Mouse (Mus musculus): Measurements from ENCODE around the gene Tunar. TPM values are rescaled to one million over a fixed set of nuclear protein-coding genes. Genes with fewer than 3 reads are reported as not detected.

Tunar gene
- polyA plus RNA-seq, 1 experiment from 2014 or later, result 0.68 TPM

DNA sequence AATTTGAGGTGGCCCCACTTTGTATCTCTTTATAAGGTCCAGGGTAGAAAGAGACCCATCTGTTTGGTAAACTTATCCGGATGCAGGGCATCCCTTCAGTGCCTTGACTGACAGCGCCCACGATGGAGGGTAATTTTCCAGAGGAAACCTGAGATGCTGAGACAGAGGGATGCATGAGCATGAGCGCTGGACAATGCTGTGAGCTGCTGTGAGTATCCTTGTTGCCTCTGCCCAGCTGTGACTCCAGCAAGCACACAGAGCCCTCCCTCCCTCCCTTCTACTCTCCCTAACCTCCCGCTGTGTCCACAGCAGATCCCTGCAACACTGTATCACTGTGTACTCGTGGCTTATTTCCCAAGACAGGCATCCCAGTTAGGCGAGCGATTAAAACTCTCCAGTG lies 40.9 kb downstream of the Tunar start:
- no peak overlapping the region for H3K4me3 ChIP-seq (ENCODE audit: low read depth, low read length)
- no peak overlapping the region for H3K4me2 ChIP-seq
- H3K4me1 ChIP-seq (ENCODE audit: control insufficient read depth, insufficient read depth, low read length), result no peaks in the 10 kb centered on the region
- no peak overlapping the region for H3K9ac ChIP-seq (ENCODE audit: low read length)
- ATAC-seq (ENCODE audit: low FRiP score), result no peak
- no peaks in the 10 kb centered on the region for H3K27me3 ChIP-seq (ENCODE audit: control insufficient read depth, insufficient read depth, low read length)
- no peaks in the 10 kb centered on the region for H3K36me3 ChIP-seq (ENCODE audit: control insufficient read depth, insufficient read depth, low read length)
- WGBS, result 74% methylated on average over 8 of the region's 8 CpGs
- DNase-seq (ENCODE audit: low spot score, missing footprints), result no peak
- no peaks in the 10 kb centered on the region for H3K9me3 ChIP-seq (ENCODE audit: control insufficient read depth, low read length)
- H3K27ac ChIP-seq (ENCODE audit: low read depth, low read length), result no peak overlapping the region

DNA sequence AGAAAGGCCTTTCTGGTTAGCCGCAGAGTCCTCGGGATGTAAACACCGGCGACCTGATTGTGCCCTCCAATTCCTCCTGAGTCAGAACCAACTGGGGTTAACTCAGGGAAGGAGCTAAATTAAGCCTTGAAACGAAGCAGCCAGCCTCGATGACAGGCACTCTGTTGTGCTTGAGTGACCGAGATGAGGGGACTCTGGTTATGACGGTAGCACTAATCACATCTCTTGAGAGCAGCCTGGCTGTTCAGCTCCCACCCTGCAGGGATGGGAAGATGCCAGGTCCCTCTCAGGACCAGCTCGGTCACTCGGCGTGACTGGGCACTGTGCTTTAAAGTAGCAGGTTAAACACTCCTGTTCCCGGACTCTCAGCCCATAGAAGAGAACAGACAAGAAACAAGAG lies 43.3 kb downstream of the Tunar start:
- Histone ChIP-seq H3K27ac (ENCODE audit: low read depth, low read length) (no peak overlapping the region), H3K9ac (ENCODE audit: low read length) (no peak overlapping the region), H3K36me3 (ENCODE audit: control insufficient read depth, insufficient read depth, low read length) (no peaks in the 10 kb centered on the region), H3K4me2 (no peak overlapping the region), H3K27me3 (ENCODE audit: control insufficient read depth, insufficient read depth, low read length) (no peaks in the 10 kb centered on the region), H3K4me3 (ENCODE audit: low read depth, low read length) (no peak overlapping the region), H3K9me3 (ENCODE audit: control insufficient read depth, low read length) (no peaks in the 10 kb centered on the region), H3K4me1 (ENCODE audit: control insufficient read depth, insufficient read depth, low read length) (no peaks in the 10 kb centered on the region)
- DNase-seq (ENCODE audit: low spot score, missing footprints) (no peak), ATAC-seq (ENCODE audit: low FRiP score) (no peak)
- WGBS, result 70% methylated on average over 12 of the region's 12 CpGs

DNA sequence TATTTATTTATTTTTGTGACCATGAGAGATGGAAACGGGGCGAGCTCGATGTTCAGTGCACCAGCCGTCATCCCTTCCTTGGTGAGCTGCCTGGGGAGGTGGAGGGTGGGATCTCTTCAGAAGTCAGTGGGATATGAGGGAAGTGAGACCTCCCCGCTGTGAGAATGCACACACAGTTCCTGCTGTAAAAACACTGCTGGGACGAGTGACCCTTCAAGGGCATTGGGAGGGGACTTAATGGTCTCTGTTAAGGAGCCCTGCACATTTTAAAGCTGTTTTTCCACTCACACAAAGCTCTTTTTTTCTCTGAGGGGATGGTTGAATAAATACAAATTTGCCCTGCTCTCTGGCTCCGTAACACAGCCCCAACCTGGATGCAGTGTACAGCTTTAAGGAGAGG lies 49.1 kb downstream of the Tunar start:
- H3K27me3 ChIP-seq (ENCODE audit: control insufficient read depth, insufficient read depth, low read length), result no peaks in the 10 kb centered on the region
- H3K9ac ChIP-seq (ENCODE audit: low read length), result no peak overlapping the region
- DNase-seq (ENCODE audit: low spot score, missing footprints) (no peak), ATAC-seq (ENCODE audit: low FRiP score) (no peak)
- H3K4me2 ChIP-seq, result no peak overlapping the region
- no peak overlapping the region for H3K27ac ChIP-seq (ENCODE audit: low read depth, low read length)
- H3K4me1 ChIP-seq (ENCODE audit: control insufficient read depth, insufficient read depth, low read length), result no peaks in the 10 kb centered on the region
- H3K9me3 ChIP-seq (ENCODE audit: control insufficient read depth, low read length), result no peaks in the 10 kb centered on the region
- H3K36me3 ChIP-seq (ENCODE audit: control insufficient read depth, insufficient read depth, low read length), result no peaks in the 10 kb centered on the region
- H3K4me3 ChIP-seq (ENCODE audit: low read depth, low read length), result no peak overlapping the region
- 68% methylated on average over 7 of the region's 7 CpGs for WGBS

DNA sequence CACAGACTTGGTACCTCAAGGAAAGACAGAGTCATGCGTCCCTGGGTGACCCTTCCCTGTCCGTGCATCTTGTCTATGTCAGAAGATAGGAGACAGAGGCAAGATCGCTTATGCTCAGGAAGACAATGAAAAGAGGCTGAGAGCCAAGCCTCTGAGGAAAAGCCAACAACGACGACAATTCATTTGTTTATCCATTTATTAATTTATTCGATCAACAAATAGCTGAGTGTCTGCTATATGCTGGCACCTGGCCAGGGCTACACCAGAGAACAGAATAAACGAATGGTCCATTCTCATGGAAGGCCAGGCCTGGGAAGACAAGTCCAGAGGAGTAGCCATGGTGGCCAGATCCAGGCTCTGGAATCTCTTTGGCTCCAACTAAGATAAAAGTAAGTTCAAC lies 61.0 kb downstream of the Tunar start:
- WGBS, result 89% methylated on average over 7 of the region's 7 CpGs
- no peak for ATAC-seq (ENCODE audit: low FRiP score)

DNA sequence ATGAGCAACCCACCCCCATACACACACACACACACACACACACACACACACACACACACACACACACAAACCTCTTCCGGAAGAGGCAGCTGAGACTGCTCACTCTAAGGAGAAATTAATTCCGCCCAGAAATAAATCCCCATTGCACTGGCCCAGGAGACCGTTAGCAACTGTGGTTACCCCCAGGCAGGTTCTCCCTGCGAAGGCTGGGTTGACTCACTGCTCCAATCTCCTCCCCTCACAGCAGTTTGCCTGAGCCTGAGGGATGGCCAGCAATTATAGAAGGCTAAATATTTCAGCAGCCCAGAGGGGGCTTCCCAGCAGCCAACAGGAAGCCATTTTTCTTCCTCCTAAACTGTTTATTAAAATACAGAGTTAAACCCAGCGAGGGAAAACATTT lies 64.5 kb downstream of the Tunar start:
- ATAC-seq (ENCODE audit: low FRiP score), result no peak
- no peaks in the 10 kb centered on the region for H3K36me3 ChIP-seq (ENCODE audit: control insufficient read depth, insufficient read depth, low read length)
- WGBS, result 49% methylated on average over 5 of the region's 5 CpGs
- DNase-seq (ENCODE audit: low spot score, missing footprints), result no peak
- no peak overlapping the region for H3K4me3 ChIP-seq (ENCODE audit: low read depth, low read length)
- H3K9ac ChIP-seq (ENCODE audit: low read length), result no peak overlapping the region
- H3K27ac ChIP-seq (ENCODE audit: low read depth, low read length), result no peak overlapping the region
- H3K27me3 ChIP-seq (ENCODE audit: control insufficient read depth, insufficient read depth, low read length), result no peaks in the 10 kb centered on the region
- H3K4me1 ChIP-seq (ENCODE audit: control insufficient read depth, insufficient read depth, low read length), result no peaks in the 10 kb centered on the region
- no peak overlapping the region for H3K4me2 ChIP-seq
- H3K9me3 ChIP-seq (ENCODE audit: control insufficient read depth, low read length), result no peaks in the 10 kb centered on the region; the same call in 1 of the 2 replicates

More for the DNA sequence above, 61.0 kb downstream of the Tunar start:
- H3K27ac ChIP-seq (ENCODE audit: low read depth, low read length), result no peak overlapping the region
- no peaks in the 10 kb centered on the region for H3K27me3 ChIP-seq (ENCODE audit: control insufficient read depth, insufficient read depth, low read length)
- no peaks in the 10 kb centered on the region for H3K4me1 ChIP-seq (ENCODE audit: control insufficient read depth, insufficient read depth, low read length)
- no peak for DNase-seq (ENCODE audit: low spot score, missing footprints)
- no peak overlapping the region for H3K9ac ChIP-seq (ENCODE audit: low read length)
- no peaks in the 10 kb centered on the region; the same call in 1 of the 2 replicates for H3K9me3 ChIP-seq (ENCODE audit: control insufficient read depth, low read length)
- no peaks in the 10 kb centered on the region for H3K36me3 ChIP-seq (ENCODE audit: control insufficient read depth, insufficient read depth, low read length)
- H3K4me2 ChIP-seq, result no peak overlapping the region
- no peak overlapping the region for H3K4me3 ChIP-seq (ENCODE audit: low read depth, low read length)

DNA sequence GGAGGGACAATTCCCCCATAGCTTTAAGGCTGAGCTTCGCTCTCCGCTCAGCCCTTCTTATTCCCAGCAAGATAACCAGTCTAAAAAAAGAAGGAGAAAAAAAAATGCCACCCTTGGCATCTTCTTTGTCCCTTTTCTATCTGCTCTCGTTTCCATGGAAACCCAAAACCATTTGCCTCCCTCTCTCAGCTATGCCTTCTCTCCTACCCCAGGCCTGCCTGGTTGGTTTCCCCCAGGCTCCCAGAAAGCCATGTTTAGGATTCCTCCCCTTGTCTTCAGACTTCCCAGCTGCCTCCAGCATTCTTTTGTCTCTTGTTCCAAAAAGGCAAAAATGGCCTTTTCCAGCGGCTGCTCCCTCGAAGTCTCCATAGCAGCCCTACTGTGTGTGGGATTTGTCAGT lies 70.1 kb downstream of the Tunar start:
- no peaks in the 10 kb centered on the region for H3K27me3 ChIP-seq (ENCODE audit: control insufficient read depth, insufficient read depth, low read length)
- no peak overlapping the region for H3K4me3 ChIP-seq (ENCODE audit: low read depth, low read length)
- H3K4me1 ChIP-seq (ENCODE audit: control insufficient read depth, insufficient read depth, low read length), result no peaks in the 10 kb centered on the region
- H3K9ac ChIP-seq (ENCODE audit: low read length), result no peak overlapping the region
- no peak for DNase-seq (ENCODE audit: low spot score, missing footprints)
- H3K9me3 ChIP-seq (ENCODE audit: control insufficient read depth, low read length), result no peaks in the 10 kb centered on the region; the same call in 1 of the 2 replicates
- no peak for ATAC-seq (ENCODE audit: low FRiP score)
- WGBS, result 58% methylated on average over 5 of the region's 5 CpGs
- H3K36me3 ChIP-seq (ENCODE audit: control insufficient read depth, insufficient read depth, low read length), result no peaks in the 10 kb centered on the region
- no peak overlapping the region for H3K27ac ChIP-seq (ENCODE audit: low read depth, low read length)
- no peak overlapping the region for H3K4me2 ChIP-seq

DNA sequence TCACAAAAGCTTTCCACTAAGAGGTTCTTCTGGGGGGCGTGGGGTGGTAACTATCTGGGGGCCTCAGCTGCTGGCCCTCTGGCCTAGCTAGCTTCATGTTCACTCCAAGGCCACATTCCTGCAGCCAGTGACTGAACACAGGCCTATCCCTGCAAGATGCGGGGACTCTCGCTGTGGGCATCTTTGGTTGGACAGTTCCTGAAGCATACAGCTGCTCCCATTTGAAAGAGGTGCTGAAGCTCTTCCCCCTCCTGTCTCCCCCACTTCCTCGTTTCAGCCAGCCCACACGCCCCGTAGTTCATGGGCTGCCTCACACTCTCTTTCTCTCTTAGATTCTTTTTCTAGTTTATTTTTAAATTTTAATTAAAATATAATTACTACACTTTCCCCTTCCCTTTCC lies 72.3 kb downstream of the Tunar start:
- 81% methylated on average over 6 of the region's 6 CpGs for WGBS
- no peaks in the 10 kb centered on the region for H3K4me1 ChIP-seq (ENCODE audit: control insufficient read depth, insufficient read depth, low read length)

DNA sequence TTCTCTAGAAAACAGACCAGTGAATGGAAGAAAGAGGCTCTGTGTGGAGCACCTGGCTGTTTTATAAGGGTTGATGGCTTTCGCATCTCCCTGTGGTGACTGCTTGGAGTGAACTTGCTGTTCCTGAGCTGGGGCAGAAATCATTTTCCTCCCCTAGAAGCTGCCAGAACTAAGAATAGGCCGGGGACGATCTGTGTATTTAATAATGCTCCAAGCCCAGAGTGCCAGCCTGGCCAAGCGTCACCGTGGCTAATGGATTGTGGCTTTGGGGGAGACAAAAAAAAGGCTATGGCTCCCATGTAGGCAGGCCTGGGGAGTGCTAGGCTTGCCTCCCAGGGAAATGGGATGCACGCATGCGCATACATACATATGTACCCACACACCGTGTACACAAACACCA lies 80.2 kb downstream of the Tunar start:
- no peak overlapping the region for H3K27ac ChIP-seq (ENCODE audit: low read depth, low read length)
- no peaks in the 10 kb centered on the region for H3K9me3 ChIP-seq (ENCODE audit: control insufficient read depth, low read length)
- H3K27me3 ChIP-seq (ENCODE audit: control insufficient read depth, insufficient read depth, low read length), result no peaks in the 10 kb centered on the region
- H3K36me3 ChIP-seq (ENCODE audit: control insufficient read depth, insufficient read depth, low read length), result no peaks in the 10 kb centered on the region
- H3K9ac ChIP-seq (ENCODE audit: low read length), result no peak overlapping the region
- H3K4me2 ChIP-seq, result no peak overlapping the region
- WGBS, result 81% methylated on average over 8 of the region's 8 CpGs
- ATAC-seq (ENCODE audit: low FRiP score) (no peak), DNase-seq (ENCODE audit: low spot score, missing footprints) (peak; percentile 19)
- H3K4me1 ChIP-seq (ENCODE audit: control insufficient read depth, insufficient read depth, low read length), result no peaks in the 10 kb centered on the region
- H3K4me3 ChIP-seq (ENCODE audit: low read depth, low read length), result no peak overlapping the region

More for the DNA sequence above, 72.3 kb downstream of the Tunar start:
- DNase-seq (ENCODE audit: low spot score, missing footprints), result peak; percentile 73
- Histone ChIP-seq H3K27ac (ENCODE audit: low read depth, low read length) (no peak overlapping the region), H3K4me3 (ENCODE audit: low read depth, low read length) (no peak overlapping the region), H3K27me3 (ENCODE audit: control insufficient read depth, insufficient read depth, low read length) (no peaks in the 10 kb centered on the region), H3K36me3 (ENCODE audit: control insufficient read depth, insufficient read depth, low read length) (no peaks in the 10 kb centered on the region), H3K9me3 (ENCODE audit: control insufficient read depth, low read length) (no peaks in the 10 kb centered on the region), H3K9ac (ENCODE audit: low read length) (no peak overlapping the region), H3K4me2 (no peak overlapping the region)
- no peak for ATAC-seq (ENCODE audit: low FRiP score)

DNA sequence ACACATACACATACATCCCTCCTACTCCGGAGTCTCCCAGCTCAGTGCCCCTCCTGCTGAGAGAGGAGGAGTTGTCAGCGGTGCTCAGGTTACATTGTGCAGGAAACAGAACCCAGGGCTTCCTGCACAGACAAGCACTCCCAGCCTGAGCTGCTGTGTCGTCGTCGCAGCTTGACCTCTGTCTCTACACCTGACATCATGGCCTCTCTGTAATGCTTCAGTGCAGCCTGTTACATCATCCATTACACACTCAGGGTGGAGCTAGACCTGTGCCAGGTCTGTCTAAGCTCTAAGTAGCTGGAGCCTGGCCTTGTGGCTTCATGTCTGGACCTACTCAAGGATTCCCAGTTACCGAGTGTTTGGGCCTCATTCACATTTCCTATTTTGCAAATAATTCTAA lies 86.8 kb downstream of the Tunar start:
- H3K4me2 ChIP-seq, result no peak overlapping the region
- no peak overlapping the region for H3K4me3 ChIP-seq (ENCODE audit: low read depth, low read length)
- H3K4me1 ChIP-seq (ENCODE audit: control insufficient read depth, insufficient read depth, low read length), result no peaks in the 10 kb centered on the region
- ATAC-seq (ENCODE audit: low FRiP score) (no peak), DNase-seq (ENCODE audit: low spot score, missing footprints) (no peak)
- H3K9me3 ChIP-seq (ENCODE audit: control insufficient read depth, low read length), result no peaks in the 10 kb centered on the region
- no peaks in the 10 kb centered on the region for H3K36me3 ChIP-seq (ENCODE audit: control insufficient read depth, insufficient read depth, low read length)
- H3K9ac ChIP-seq (ENCODE audit: low read length), result no peak overlapping the region
- 53% methylated on average over 6 of the region's 6 CpGs for WGBS
- H3K27me3 ChIP-seq (ENCODE audit: control insufficient read depth, insufficient read depth, low read length), result no peaks in the 10 kb centered on the region
- no peak overlapping the region for H3K27ac ChIP-seq (ENCODE audit: low read depth, low read length)

DNA sequence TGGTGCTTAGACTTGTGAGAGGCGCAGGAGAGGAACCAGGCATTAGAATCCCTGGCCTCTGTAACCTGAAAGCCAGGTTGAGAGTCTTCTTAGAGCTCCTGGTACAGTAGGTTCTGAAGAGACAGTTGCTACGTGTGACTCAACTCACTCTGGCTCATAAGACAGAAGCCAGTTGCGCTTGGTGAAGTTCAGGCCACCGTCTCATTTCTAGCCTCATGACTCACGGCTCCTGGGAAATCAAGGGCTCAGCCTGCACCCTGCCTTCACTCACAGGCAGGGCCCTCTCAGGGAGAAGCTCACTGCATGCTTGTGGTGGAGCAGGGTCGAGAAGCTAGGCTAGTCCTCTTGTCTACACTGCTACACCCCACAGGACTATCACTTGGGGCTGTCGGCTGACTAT lies 92.9 kb downstream of the Tunar start:
- no peak overlapping the region for H3K27ac ChIP-seq (ENCODE audit: low read depth, low read length)
- DNase-seq (ENCODE audit: low spot score, missing footprints), result no peak
- H3K4me2 ChIP-seq, result no peak overlapping the region
- WGBS, result 81% methylated on average over 7 of the region's 7 CpGs
- no peaks in the 10 kb centered on the region for H3K9me3 ChIP-seq (ENCODE audit: control insufficient read depth, low read length)
- no peaks in the 10 kb centered on the region for H3K4me1 ChIP-seq (ENCODE audit: control insufficient read depth, insufficient read depth, low read length)
- no peaks in the 10 kb centered on the region for H3K27me3 ChIP-seq (ENCODE audit: control insufficient read depth, insufficient read depth, low read length)
- no peak overlapping the region for H3K9ac ChIP-seq (ENCODE audit: low read length)
- ATAC-seq (ENCODE audit: low FRiP score), result no peak
- H3K36me3 ChIP-seq (ENCODE audit: control insufficient read depth, insufficient read depth, low read length), result no peaks in the 10 kb centered on the region
- no peak overlapping the region for H3K4me3 ChIP-seq (ENCODE audit: low read depth, low read length)
